Mouse (Mus musculus) thymus, adult 2 months (tissue): ENCODE results near the gene Dync1i1.

Experiments
- CTCF ChIP-seq: fragments of 200-500 bp; IDR thresholded peaks from 2 replicates; pipeline ENCODE4 v1.5.1; 2012; ENCODE audit warnings: mild to moderate bottlenecking, control low read depth, low read length, moderate library complexity, borderline replicate concordance; ENCODE audit not compliant: control insufficient read depth, poor library complexity, insufficient read depth; ENCODE audit errors: extremely low read depth
- POLR2A ChIP-seq: fragments of 200-500 bp; IDR thresholded peaks from 2 replicates; pipeline ENCODE4 v1.6.1; 2012; ENCODE audit warnings: mild to moderate bottlenecking, low read length, control low read depth, moderate library complexity; ENCODE audit not compliant: control insufficient read depth, poor library complexity, insufficient read depth; ENCODE audit errors: extremely low read depth

GRCm38 (mm10) chr6:5977238-5977920 is 251.9 kb downstream of the Dync1i1 start:
- TF ChIP-seq CTCF, result no peak
- TF ChIP-seq POLR2A, result no peak
